Comparison of ENCODE assay signal across 7 mouse cellular contexts in the genomic region with DNA sequence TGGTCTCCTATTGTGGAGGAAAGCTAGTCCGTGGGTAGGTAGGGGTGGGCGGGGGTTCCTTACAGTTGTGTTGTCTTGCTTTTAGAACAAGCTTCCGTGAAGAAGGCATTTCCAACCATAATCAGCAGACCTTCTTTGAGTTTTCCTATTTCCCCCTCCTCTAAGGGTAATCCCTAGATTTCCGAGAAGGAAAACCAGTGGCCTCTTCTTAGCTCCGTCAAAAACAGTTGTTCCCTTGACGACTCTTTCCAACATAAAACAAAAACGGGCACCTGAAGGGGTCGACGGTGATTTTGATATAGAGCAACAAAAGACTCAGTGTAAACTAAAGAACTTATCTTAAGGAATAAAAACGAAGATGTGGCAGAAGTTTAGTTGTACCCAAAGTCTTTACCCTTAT. TPM values are rescaled to one million over a fixed set of nuclear protein-coding genes. Genes with fewer than 3 reads are reported as not detected.
DNase-seq lines count a peak whose midpoint lies in the region; ATAC-seq lines count a peak whose summit lies in the region.

No protein-coding gene starts in this region.

- no peaks in the 10 kb centered on the region for H3K27me3 ChIP-seq in lung, embryonic 16.5 days (ENCODE audit: control insufficient read depth, insufficient read depth, low read depth, low read length)
- H3K27me3 ChIP-seq in forebrain, embryonic 11.5 days (ENCODE audit: control insufficient read depth, insufficient read depth, low read length), result no peaks in the 10 kb centered on the region
- H3K27me3 ChIP-seq in limb, embryonic 13.5 days, result no peaks in the 10 kb centered on the region
- H3K27me3 ChIP-seq in stomach, embryonic 14.5 days (ENCODE audit: control insufficient read depth, insufficient read depth, low read length), result no peaks in the 10 kb centered on the region

- H3K4me2 ChIP-seq in lung, embryonic 16.5 days (ENCODE audit: low read depth, low read length), result peak overlapping the region; percentile 64
- H3K4me2 ChIP-seq in forebrain, embryonic 11.5 days (ENCODE audit: low read depth, low read length, severe bottlenecking), result peak overlapping the region; percentile 79
- peak overlapping the region; percentile 72 for H3K4me2 ChIP-seq in limb, embryonic 13.5 days (replicated peaks)
- H3K4me2 ChIP-seq in stomach, embryonic 14.5 days (replicated peaks; ENCODE audit: low read depth, low read length), result peak overlapping the region; percentile 84

- peak overlapping the region; percentile 69 for H3K9ac ChIP-seq in lung, embryonic 16.5 days (ENCODE audit: low read length)
- peak overlapping the region; percentile 71 for H3K9ac ChIP-seq in forebrain, embryonic 11.5 days (ENCODE audit: low read length)
- peak overlapping the region; percentile 73 for H3K9ac ChIP-seq in limb, embryonic 13.5 days
- H3K9ac ChIP-seq in stomach, embryonic 14.5 days (replicated peaks; ENCODE audit: low read depth, low read length), result peak overlapping the region; percentile 45

- peak overlapping the region; percentile 58 for H3K4me3 ChIP-seq in lung, embryonic 16.5 days (ENCODE audit: low read length)
- peak overlapping the region; percentile 52 for H3K4me3 ChIP-seq in forebrain, embryonic 11.5 days (ENCODE audit: low read depth, low read length)
- peak overlapping the region; percentile 48 for H3K4me3 ChIP-seq in limb, embryonic 13.5 days
- peak overlapping the region; percentile 45 for H3K4me3 ChIP-seq in stomach, embryonic 14.5 days (ENCODE audit: low read depth, low read length)

- no peak for ATAC-seq in lung, embryonic 16.5 days (ENCODE audit: low read depth)
- ATAC-seq in forebrain, embryonic 11.5 days (replicated peaks; ENCODE audit: low FRiP score), result no peak
- ATAC-seq in limb, embryonic 13.5 days (ENCODE audit: low FRiP score, low read depth), result no peak
- no peak for ATAC-seq in stomach, embryonic 14.5 days (ENCODE audit: insufficient number of reproducible peaks, insufficient read depth, low FRiP score, low read depth)

- no peak for DNase-seq in lung, postnatal 36 days
- DNase-seq in forebrain, embryonic 11.5 days (ENCODE audit: low spot score), result no peak
- DNase-seq in thymus, postnatal 36 days, result no peak
- DNase-seq in cerebellum, postnatal 14 days, result no peak

- no peaks in the 10 kb centered on the region for H3K9me3 ChIP-seq in lung, embryonic 16.5 days (ENCODE audit: control insufficient read depth, low read length)
- H3K9me3 ChIP-seq in forebrain, embryonic 11.5 days (ENCODE audit: control insufficient read depth, low read length), result no peaks in the 10 kb centered on the region
- H3K9me3 ChIP-seq in limb, embryonic 13.5 days, result no peaks in the 10 kb centered on the region
- H3K9me3 ChIP-seq in stomach, embryonic 14.5 days (ENCODE audit: control insufficient read depth, low read depth, low read length), result no peaks in the 10 kb centered on the region

- H3K27ac ChIP-seq in lung, embryonic 16.5 days (ENCODE audit: low read length), result peak overlapping the region; percentile 98
- H3K27ac ChIP-seq in forebrain, embryonic 11.5 days (ENCODE audit: low read depth, low read length), result peak overlapping the region; percentile 80; the same call in 1 of the 2 replicates
- peak overlapping the region; percentile 98 for H3K27ac ChIP-seq in limb, embryonic 13.5 days
- H3K27ac ChIP-seq in stomach, embryonic 14.5 days (ENCODE audit: low read length), result peak overlapping the region; percentile 99

- H3K36me3 ChIP-seq in lung, embryonic 16.5 days (ENCODE audit: control insufficient read depth, insufficient read depth, low read length), result no peaks in the 10 kb centered on the region
- no peaks in the 10 kb centered on the region for H3K36me3 ChIP-seq in forebrain, embryonic 11.5 days (ENCODE audit: control insufficient read depth, insufficient read depth, low read length)
- H3K36me3 ChIP-seq in limb, embryonic 13.5 days, result no peaks in the 10 kb centered on the region
- H3K36me3 ChIP-seq in stomach, embryonic 14.5 days (ENCODE audit: control insufficient read depth, insufficient read depth, low read length), result no peaks in the 10 kb centered on the region

- peaks cover 12% of the 10 kb centered on the region for H3K4me1 ChIP-seq in lung, embryonic 16.5 days (replicated peaks; ENCODE audit: control insufficient read depth, insufficient read depth, low read length)
- H3K4me1 ChIP-seq in forebrain, embryonic 11.5 days (replicated peaks; ENCODE audit: control insufficient read depth, insufficient read depth, low read length), result no peaks in the 10 kb centered on the region; the same call in 1 of the 2 replicates
- peaks cover 14% of the 10 kb centered on the region for H3K4me1 ChIP-seq in limb, embryonic 13.5 days
- peaks cover 5% of the 10 kb centered on the region; the same call in 1 of the 2 replicates for H3K4me1 ChIP-seq in stomach, embryonic 14.5 days (ENCODE audit: control insufficient read depth, insufficient read depth, low read length)

- WGBS in lung, embryonic 16.5 days, result 3% methylated on average over 10 of the region's 10 CpGs
- 3% methylated on average over 10 of the region's 10 CpGs for WGBS in forebrain, embryonic 11.5 days
- 5% methylated on average over 10 of the region's 10 CpGs for WGBS in limb, embryonic 13.5 days
- WGBS in stomach, embryonic 14.5 days, result 4% methylated on average over 10 of the region's 10 CpGs

RNA-seq across cellular contexts. Expression of gene Nemf, which starts 5.0 kb away (rescaled TPM):
- polyA plus RNA-seq in lung, embryonic 16.5 days (2015; fragmentation: Nextera tagmentation; extraction: Ambion mirVana), result 85.9 and 86.9 TPM in 2 replicates
- polyA plus RNA-seq in forebrain, embryonic 11.5 days (2014; fragmentation: Nextera tagmentation; extraction: Ambion mirVana), result 92.2 and 98.0 TPM in 2 replicates
- 103 and 108 TPM in 2 replicates for polyA plus RNA-seq in limb, embryonic 13.5 days (2015; fragmentation: Nextera tagmentation; extraction: Ambion mirVana)
- polyA plus RNA-seq in stomach, embryonic 14.5 days (2014; fragmentation: Nextera tagmentation; extraction: Ambion mirVana), result 99.9 and 114 TPM in 2 replicates

RNA-seq across cellular contexts. Expression of gene Arf6, which starts 10.0 kb away (rescaled TPM):
- 35.1 and 41.8 TPM in 2 replicates for polyA plus RNA-seq in lung, embryonic 16.5 days (2015; fragmentation: Nextera tagmentation; extraction: Ambion mirVana)
- 48.7 and 59.7 TPM in 2 replicates for polyA plus RNA-seq in forebrain, embryonic 11.5 days (2014; fragmentation: Nextera tagmentation; extraction: Ambion mirVana)
- 45.6 and 45.9 TPM in 2 replicates for polyA plus RNA-seq in limb, embryonic 13.5 days (2015; fragmentation: Nextera tagmentation; extraction: Ambion mirVana)
- 57.1 and 63.8 TPM in 2 replicates for polyA plus RNA-seq in stomach, embryonic 14.5 days (2014; fragmentation: Nextera tagmentation; extraction: Ambion mirVana)

RNA-seq across cellular contexts. Expression of gene Gm9887, which starts 10.3 kb away (rescaled TPM):
- 1.3 TPM in 2 replicates for polyA plus RNA-seq in lung, embryonic 16.5 days (2015; fragmentation: Nextera tagmentation; extraction: Ambion mirVana)
- 0.80 and 2.3 TPM in 2 replicates for polyA plus RNA-seq in forebrain, embryonic 11.5 days (2014; fragmentation: Nextera tagmentation; extraction: Ambion mirVana)
- 1.0 and 1.4 TPM in 2 replicates for polyA plus RNA-seq in limb, embryonic 13.5 days (2015; fragmentation: Nextera tagmentation; extraction: Ambion mirVana)
- 0.74 and 2.2 TPM in 2 replicates for polyA plus RNA-seq in stomach, embryonic 14.5 days (2014; fragmentation: Nextera tagmentation; extraction: Ambion mirVana)
